Mouse (Mus musculus) small intestine, adult 2 months (tissue): ENCODE results near the gene Mrc2. TPM values are rescaled to one million over a fixed set of nuclear protein-coding genes. Genes with fewer than 3 reads are reported as not detected.

Experiments
- H3K27ac ChIP-seq: fragments of 200-500 bp; 2 replicates; pipeline ENCODE4 v1.5.1; 2012; ENCODE audit warnings: low read depth, low read length, control low read depth, inconsistent platforms; ENCODE audit not compliant: insufficient read depth
- H3K27me3 ChIP-seq: fragments of 200-500 bp; 2 replicates; pipeline ENCODE4 v1.6.1; 2012; ENCODE audit warnings: mild to moderate bottlenecking, moderate library complexity, low read length, inconsistent platforms; ENCODE audit not compliant: control insufficient read depth, insufficient read depth
- H3K36me3 ChIP-seq: fragments of 200-500 bp; 2 replicates; pipeline ENCODE4 v1.6.1; 2012; ENCODE audit warnings: mild to moderate bottlenecking, low read length, control low read depth, inconsistent platforms; ENCODE audit not compliant: control insufficient read depth, insufficient read depth
- H3K4me1 ChIP-seq: fragments of 200-500 bp; 2 replicates; pipeline ENCODE4 v1.6.1; 2012; ENCODE audit warnings: low read length, inconsistent platforms, mixed read lengths; ENCODE audit not compliant: control insufficient read depth, insufficient read depth, insufficient read length
- H3K4me3 ChIP-seq: fragments of 200-500 bp; 2 replicates; pipeline ENCODE4 v1.5.1; 2012; ENCODE audit warnings: low read depth, mild to moderate bottlenecking, control low read depth, inconsistent platforms, low read length, moderate library complexity
- CTCF ChIP-seq: fragments of 200-500 bp; IDR thresholded peaks from 2 replicates; pipeline ENCODE4 v1.5.1; 2012; ENCODE audit warnings: low read depth, mild to moderate bottlenecking, control low read depth, inconsistent platforms, low read length, moderate library complexity, mixed read lengths; ENCODE audit not compliant: insufficient replicate concordance, insufficient read length; ENCODE audit errors: extremely low read depth
- POLR2A ChIP-seq: fragments of 200-500 bp; IDR thresholded peaks from 2 replicates; pipeline ENCODE4 v1.6.1; 2012; ENCODE audit warnings: low read depth, mild to moderate bottlenecking, control low read depth, inconsistent platforms, low read length, moderate library complexity
- WGBS: fragments of 180-500 bp; shearing (Covaris S2); methylation state at CpG from one replicate; pipeline ENCODE4 v1.1.7; 2018; 5-methylcytosine and 5-hydroxymethylcytosine counted together
- polyA plus RNA-seq: library from polyadenylated mRNA; depleted of rRNA; stranded (reverse); fragments of >200 nt; gene quantifications from 2 replicates; pipeline ENCODE4 v1.2.3, GENCODE M21; 2012

Mrc2 gene
- polyA plus RNA-seq, 1 experiment: 3.9 TPM

GRCm38 (mm10) chr11:105321090-105321489, 28.6 kb downstream of the Mrc2 start:
- TF ChIP-seq POLR2A (no peak), CTCF (no peak)
- Histone ChIP-seq H3K36me3 (no peaks in the 10 kb centered on the region), H3K4me1 (no peaks in the 10 kb centered on the region), H3K27me3 (no peaks in the 10 kb centered on the region), H3K27ac (no peak overlapping the region), H3K4me3 (no peak overlapping the region)
- 24% methylated on average over 2 of the region's 2 CpGs for WGBS

DNA sequence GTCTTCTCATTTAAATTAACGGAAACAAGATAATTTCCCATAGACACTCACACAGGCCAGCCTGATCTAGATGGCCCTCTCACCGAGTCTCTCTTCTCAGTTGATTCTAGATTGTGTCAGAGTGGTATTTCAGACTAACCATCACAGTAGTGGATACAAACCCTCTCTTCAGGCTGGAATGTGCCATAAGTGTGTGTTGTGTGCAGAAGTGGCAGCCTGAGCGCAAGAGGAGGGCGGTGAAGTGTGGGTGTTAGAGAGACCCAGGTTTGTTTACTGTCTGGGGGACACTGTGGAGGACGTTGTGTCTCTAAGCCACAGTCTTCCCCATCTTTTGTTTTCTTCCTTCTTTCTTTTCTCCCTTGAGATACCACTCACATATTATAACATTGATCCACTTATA, 31.1 kb downstream of the Mrc2 start:
- Histone ChIP-seq H3K27ac (no peak overlapping the region), H3K27me3 (no peaks in the 10 kb centered on the region), H3K36me3 (no peaks in the 10 kb centered on the region), H3K4me1 (no peaks in the 10 kb centered on the region), H3K4me3 (no peak overlapping the region)
- WGBS: 75% methylated on average over 5 of the region's 5 CpGs
- TF ChIP-seq POLR2A: no peak
- no peak for TF ChIP-seq CTCF

GRCm38 (mm10) chr11:105327101-105327500, 34.7 kb downstream of the Mrc2 start:
- no peak overlapping the region for H3K4me3 ChIP-seq
- H3K27me3 ChIP-seq: no peaks in the 10 kb centered on the region
- no peak overlapping the region for H3K27ac ChIP-seq
- H3K4me1 ChIP-seq: no peaks in the 10 kb centered on the region
- 87% methylated on average over 3 of the region's 3 CpGs for WGBS
- no peak for TF ChIP-seq CTCF
- TF ChIP-seq POLR2A: no peak
- no peaks in the 10 kb centered on the region for H3K36me3 ChIP-seq

GRCm38 (mm10) chr11:105329962-105330361, 37.5 kb downstream of the Mrc2 start:
- TF ChIP-seq POLR2A (no peak), CTCF (no peak)

DNA sequence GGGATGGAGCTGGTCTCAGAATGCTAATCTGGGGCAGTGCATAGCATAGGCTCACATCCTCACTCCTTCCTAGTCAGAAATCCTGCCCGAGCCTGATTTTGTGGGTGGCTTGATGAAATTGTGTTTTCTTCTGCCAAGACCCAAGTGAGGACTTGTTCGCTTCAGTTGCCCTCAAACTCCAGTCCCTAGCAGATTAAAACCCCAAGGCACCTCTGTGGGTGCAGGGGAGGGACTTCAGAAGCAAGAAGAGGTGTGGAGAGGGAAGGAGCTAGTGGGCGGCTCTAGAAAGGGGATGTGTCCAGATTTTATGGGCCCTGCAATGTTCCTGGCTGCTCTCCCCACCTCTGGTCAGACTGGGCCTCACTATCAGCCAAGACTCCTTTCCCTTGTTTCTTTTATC, 38.7 kb downstream of the Mrc2 start:
- WGBS: 65% methylated on average over 3 of the region's 3 CpGs
- Histone ChIP-seq H3K36me3 (no peaks in the 10 kb centered on the region), H3K27ac (no peak overlapping the region), H3K4me3 (no peak overlapping the region), H3K27me3 (no peaks in the 10 kb centered on the region), H3K4me1 (no peaks in the 10 kb centered on the region)
- no peak for TF ChIP-seq POLR2A
- no peak for TF ChIP-seq CTCF

More at GRCm38 (mm10) chr11:105329962-105330361, 37.5 kb downstream of the Mrc2 start:
- Histone ChIP-seq H3K4me3 (no peak overlapping the region), H3K4me1 (no peaks in the 10 kb centered on the region), H3K27me3 (no peaks in the 10 kb centered on the region), H3K36me3 (no peaks in the 10 kb centered on the region), H3K27ac (no peak overlapping the region)
- WGBS: 51% methylated on average over 9 of the region's 9 CpGs

DNA sequence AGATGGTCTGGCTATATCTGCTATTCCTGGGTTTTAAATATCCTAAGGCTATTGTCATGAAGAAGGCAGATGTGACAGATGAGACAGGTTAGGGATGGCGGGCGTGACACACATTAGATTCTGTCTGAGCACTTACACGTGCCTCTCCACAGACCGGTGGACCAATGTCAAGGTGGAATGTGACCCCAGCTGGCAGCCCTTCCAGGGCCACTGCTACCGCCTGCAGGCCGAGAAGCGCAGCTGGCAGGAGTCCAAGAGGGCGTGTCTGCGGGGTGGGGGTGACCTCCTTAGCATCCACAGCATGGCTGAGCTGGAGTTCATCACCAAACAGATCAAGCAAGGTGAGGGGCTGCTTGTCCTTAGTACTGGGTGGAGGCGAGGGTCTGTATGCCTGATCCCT, 39.3 kb downstream of the Mrc2 start:
- no peak overlapping the region for H3K27ac ChIP-seq
- no peaks in the 10 kb centered on the region for H3K36me3 ChIP-seq
- 26% methylated on average over 10 of the region's 10 CpGs for WGBS
- no peaks in the 10 kb centered on the region for H3K27me3 ChIP-seq
- TF ChIP-seq CTCF (no peak), POLR2A (no peak)
- H3K4me1 ChIP-seq: no peaks in the 10 kb centered on the region
- H3K4me3 ChIP-seq: no peak overlapping the region

DNA sequence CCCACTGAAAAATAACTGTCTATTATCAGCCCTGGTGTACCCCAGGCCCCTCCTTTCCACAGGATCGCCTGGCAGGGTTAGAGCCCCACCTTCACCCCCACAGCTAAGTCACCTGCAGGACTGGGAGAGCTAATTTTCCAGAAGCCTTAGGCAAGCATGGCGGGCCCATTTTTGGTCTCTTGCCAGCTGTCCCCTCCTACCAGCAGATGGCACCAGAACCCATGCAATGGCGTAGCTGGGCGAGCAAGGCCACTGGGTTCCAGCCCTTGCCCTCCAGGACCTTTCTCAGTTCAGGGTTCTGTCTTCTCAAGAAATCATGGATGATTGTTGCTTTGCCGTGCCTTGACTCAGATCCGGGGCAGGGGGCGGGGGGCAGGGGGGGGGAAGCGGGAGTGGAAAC, 40.0 kb downstream of the Mrc2 start:
- H3K36me3 ChIP-seq: no peaks in the 10 kb centered on the region
- H3K27me3 ChIP-seq: no peaks in the 10 kb centered on the region
- no peak overlapping the region for H3K27ac ChIP-seq
- H3K4me3 ChIP-seq: no peak overlapping the region
- no peaks in the 10 kb centered on the region for H3K4me1 ChIP-seq
- TF ChIP-seq CTCF: peak; percentile 23; the same call in 1 of the 2 replicates
- TF ChIP-seq POLR2A: no peak
- WGBS: 57% methylated on average over 8 of the region's 8 CpGs
